ENCODE assay signal across 22 mouse cellular contexts in genomic region chr4:81302056-81302455, GRCm38 (mm10).
"Had no signal": no experiment of that assay in that cellular context is flagged by ENCODE, and none has a peak within 500 bp of the region (broad histone marks: within the 10 kb centered on the region; RNA-seq: fewer than 3 reads in every experiment).

No protein-coding gene starts in this region.

- H3K9ac ChIP-seq: liver, postnatal 0 days; lung, embryonic 15.5 days; midbrain, embryonic 13.5 days; midbrain, embryonic 15.5 days; neural tube, embryonic 13.5 days; neural tube, embryonic 15.5 days had no signal

- H3K27ac ChIP-seq: lung, embryonic 15.5 days; macrophage; midbrain, embryonic 13.5 days; midbrain, embryonic 15.5 days; neural tube, embryonic 13.5 days; neural tube, embryonic 15.5 days had no signal

- ATAC-seq: liver, postnatal 0 days; lung, postnatal 0 days; midbrain, embryonic 13.5 days; midbrain, embryonic 15.5 days had no signal

- H3K27me3 ChIP-seq: lung, embryonic 15.5 days; megakaryocyte, embryonic 14.5 days; midbrain, embryonic 13.5 days; midbrain, embryonic 15.5 days; neural tube, embryonic 13.5 days; neural tube, embryonic 15.5 days had no signal

- H3K4me1 ChIP-seq: lung, embryonic 15.5 days; megakaryocyte, embryonic 14.5 days; midbrain, embryonic 13.5 days; midbrain, embryonic 15.5 days; neural tube, embryonic 13.5 days; neural tube, embryonic 15.5 days had no signal

- H3K36me3 ChIP-seq: midbrain, embryonic 15.5 days; neural tube, embryonic 15.5 days had no signal

- H3K4me2 ChIP-seq: lung, embryonic 15.5 days; midbrain, embryonic 11.5 days; midbrain, embryonic 13.5 days; midbrain, embryonic 15.5 days; neural tube, embryonic 13.5 days; neural tube, embryonic 15.5 days had no signal

- DNase-seq: liver, postnatal 0 days; lung, adult 2 months; lung, postnatal 14 days; lung, postnatal 36 days; retina, postnatal 1 day; right cerebral cortex, adult 18-20 months; right cerebral cortex, postnatal 25 days; right cerebral cortex, postnatal 4 days; spleen, adult 18-20 months; thymus, adult 18-20 months; thymus, postnatal 14 days; thymus, postnatal 36 days had no signal

- H3K4me3 ChIP-seq: lung, embryonic 15.5 days; megakaryocyte, embryonic 14.5 days; midbrain, embryonic 13.5 days; midbrain, embryonic 15.5 days; myocyte; neural tube, embryonic 13.5 days; neural tube, embryonic 15.5 days had no signal

- H3K9me3 ChIP-seq: lung, embryonic 15.5 days; midbrain, embryonic 13.5 days; midbrain, embryonic 15.5 days; neural tube, embryonic 13.5 days; neural tube, embryonic 15.5 days had no signal
